13 mouse cellular contexts compared by ENCODE assay signal in the genomic region with DNA sequence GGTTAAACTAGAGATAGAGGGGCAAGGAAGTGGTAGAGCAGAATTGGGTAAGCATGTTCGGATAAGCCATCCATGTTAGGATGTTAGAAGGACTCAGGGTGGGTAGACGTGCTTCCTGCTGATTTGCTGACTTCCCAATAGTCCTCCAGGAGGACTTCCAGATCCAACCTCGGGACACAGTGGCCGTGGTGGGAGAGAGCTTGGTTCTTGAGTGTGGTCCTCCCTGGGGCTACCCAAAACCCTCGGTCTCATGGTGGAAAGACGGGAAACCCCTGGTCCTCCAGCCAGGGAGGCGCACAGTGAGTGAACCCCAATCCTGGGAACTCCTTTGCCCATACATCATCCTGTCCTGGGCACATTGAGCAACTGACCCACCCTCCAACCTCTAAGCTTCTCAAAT. TPM values are rescaled to one million over a fixed set of nuclear protein-coding genes. Genes with fewer than 3 reads are reported as not detected.
DNase-seq lines count a peak whose midpoint lies in the region; ATAC-seq and TF ChIP-seq lines count a peak whose summit lies in the region.
"Had no signal": no experiment of that assay in that cellular context is flagged by ENCODE, and none has a peak within 500 bp of the region (broad histone marks: within the 10 kb centered on the region; RNA-seq: fewer than 3 reads in every experiment).

No protein-coding gene starts in this region.

- peak overlapping the region; percentile 49 for H3K4me2 ChIP-seq in heart, embryonic 14.5 days (ENCODE audit: low read length)
- H3K4me2 ChIP-seq in embryonic facial prominence, embryonic 14.5 days (ENCODE audit: low read depth, low read length), result peak overlapping the region; percentile 11; the same call in 1 of the 2 replicates
- H3K4me2 ChIP-seq in liver, postnatal 0 days (ENCODE audit: low read depth, low read length), result peak overlapping the region; percentile 24; the same call in 1 of the 2 replicates
- H3K4me2 ChIP-seq: liver, embryonic 15.5 days had no signal

- TF ChIP-seq EP300 in liver, postnatal 0 days (IDR thresholded peaks at IDR 0.05; ENCODE audit: low read depth), result no peak

- H3K4me3 ChIP-seq in heart, embryonic 14.5 days (ENCODE audit: control insufficient read depth in 1 of 2, insufficient read depth in 1 of 2, low read depth in 1 of 2, low read length in 2 of 2), result peak overlapping the region; percentile 29 to 32; a peak in 3 of 4 replicates
- peak overlapping the region; percentile 76 for H3K4me3 ChIP-seq in liver, adult 2 months (ENCODE audit: insufficient read depth, low read depth, low read length)
- H3K4me3 ChIP-seq in embryonic facial prominence, embryonic 14.5 days (ENCODE audit: low read depth, low read length), result 0 out of 2 replicates have a peak overlapping the region, but pooled peaks have one; percentile 14
- peak overlapping the region; percentile 12; the same call in 1 of the 2 replicates for H3K4me3 ChIP-seq in liver, postnatal 0 days (ENCODE audit: low read depth, low read length)

- no peak for TF ChIP-seq POLR2A in liver, adult 2 months (IDR thresholded peaks at IDR 0.05; ENCODE audit: extremely low read depth, insufficient read depth, low read length)

- H3K36me3 ChIP-seq in heart, embryonic 14.5 days (ENCODE audit: control insufficient read depth, insufficient read depth, low read length), result no peaks in the 10 kb centered on the region
- no peaks in the 10 kb centered on the region; the same call in 1 of the 2 replicates for H3K36me3 ChIP-seq in liver, adult 2 months (ENCODE audit: control insufficient read depth, insufficient read depth, low read length)
- H3K36me3 ChIP-seq in embryonic facial prominence, embryonic 14.5 days (ENCODE audit: control insufficient read depth, insufficient read depth, low read length), result no peaks in the 10 kb centered on the region
- H3K36me3 ChIP-seq in liver, postnatal 0 days (replicated peaks; ENCODE audit: insufficient read depth, low read length), result no peaks in the 10 kb centered on the region
- H3K36me3 ChIP-seq: liver, embryonic 15.5 days had no signal

- H3K27me3 ChIP-seq in heart, embryonic 14.5 days (ENCODE audit: control insufficient read depth, insufficient read depth, low read length), result no peaks in the 10 kb centered on the region
- no peaks in the 10 kb centered on the region for H3K27me3 ChIP-seq in liver, adult 2 months (ENCODE audit: control insufficient read depth, insufficient read depth, low read length)
- peaks cover 7% of the 10 kb centered on the region; the same call in 1 of the 2 replicates for H3K27me3 ChIP-seq in embryonic facial prominence, embryonic 14.5 days (replicated peaks; ENCODE audit: control insufficient read depth, insufficient read depth, low read length)
- H3K27me3 ChIP-seq in liver, postnatal 0 days (ENCODE audit: insufficient read depth, low read length), result 0 out of 2 replicates have a peak, but pooled peaks cover 5% of the 10 kb centered on the region

- ATAC-seq in heart, embryonic 14.5 days (ENCODE audit: insufficient number of reproducible peaks, insufficient read depth, low FRiP score, low read depth), result no peak
- ATAC-seq in embryonic facial prominence, embryonic 14.5 days (ENCODE audit: low read depth), result no peak
- ATAC-seq in liver, postnatal 0 days, result no peak

- no peaks in the 10 kb centered on the region for H3K9me3 ChIP-seq in heart, embryonic 14.5 days (ENCODE audit: control insufficient read depth, low read length)
- no peaks in the 10 kb centered on the region for H3K9me3 ChIP-seq in embryonic facial prominence, embryonic 14.5 days (ENCODE audit: control insufficient read depth, low read length)
- no peaks in the 10 kb centered on the region for H3K9me3 ChIP-seq in liver, postnatal 0 days (ENCODE audit: low read length)
- H3K9me3 ChIP-seq: liver, embryonic 15.5 days had no signal

- peaks cover under 1 to 8% of the 10 kb centered on the region in 2 experiments; a peak in 2 of 4 replicates for H3K4me1 ChIP-seq in heart, embryonic 14.5 days (ENCODE audit: control insufficient read depth in 2 of 2, insufficient read depth in 2 of 2, low read length in 2 of 2)
- no peaks in the 10 kb centered on the region for H3K4me1 ChIP-seq in liver, adult 2 months (ENCODE audit: control insufficient read depth, insufficient read depth, low read length)
- H3K4me1 ChIP-seq in embryonic facial prominence, embryonic 14.5 days (ENCODE audit: control insufficient read depth, insufficient read depth, low read length), result no peaks in the 10 kb centered on the region
- H3K4me1 ChIP-seq in liver, postnatal 0 days (ENCODE audit: insufficient read depth), result no peaks in the 10 kb centered on the region
- H3K4me1 ChIP-seq: liver, embryonic 15.5 days had no signal

- H3K9ac ChIP-seq in heart, embryonic 14.5 days (ENCODE audit: low read length), result peak overlapping the region; percentile 56; the same call in 1 of the 2 replicates
- peak overlapping the region; percentile 55 for H3K9ac ChIP-seq in liver, adult 2 months (ENCODE audit: low read depth, low read length)
- no peak overlapping the region; the same call in 1 of the 2 replicates for H3K9ac ChIP-seq in embryonic facial prominence, embryonic 14.5 days (ENCODE audit: low read depth, low read length)
- H3K9ac ChIP-seq in liver, postnatal 0 days (replicated peaks), result no peak overlapping the region
- H3K9ac ChIP-seq: liver, embryonic 15.5 days had no signal

- TF ChIP-seq CTCF in liver, adult 2 months (IDR thresholded peaks at IDR 0.05; ENCODE audit: low read depth, low read length), result no peak
- TF ChIP-seq CTCF in liver, postnatal 0 days (IDR thresholded peaks at IDR 0.05; ENCODE audit: low read depth), result no peak

- intact Hi-C loops in heart, postnatal 14 days (cut with DNase I), result loop anchor here (5.0 kb wide), 1 partner anchor 36 kb away; the partner anchor contains the start of gene Hepacam

- no peak overlapping the region for H3K27ac ChIP-seq in heart, embryonic 14.5 days (replicated peaks in 1 of 2; ENCODE audit: control insufficient read depth in 1 of 2, insufficient read depth in 1 of 2, low read depth in 2 of 2, low read length in 2 of 2)
- peak overlapping the region; percentile 89 for H3K27ac ChIP-seq in liver, adult 2 months (replicated peaks; ENCODE audit: insufficient read depth, low read depth, low read length)
- H3K27ac ChIP-seq in embryonic facial prominence, embryonic 14.5 days (replicated peaks; ENCODE audit: low read depth, low read length), result no peak overlapping the region
- H3K27ac ChIP-seq in liver, postnatal 0 days (ENCODE audit: low read depth), result no peak overlapping the region
- H3K27ac ChIP-seq: liver, embryonic 15.5 days had no signal

- WGBS in heart, embryonic 14.5 days, result 81% methylated on average over 7 of the region's 7 CpGs
- WGBS in liver, adult 2 months, result 76% methylated on average over 7 of the region's 7 CpGs
- WGBS in embryonic facial prominence, embryonic 14.5 days, result 82% methylated on average over 7 of the region's 7 CpGs
- 66% methylated on average over 7 of the region's 7 CpGs for WGBS in liver, postnatal 0 days (ENCODE audit: insufficient replicate concordance)

- no peaks in the 10 kb centered on the region for H3K79me2 ChIP-seq in liver, adult 2 months (ENCODE audit: control insufficient read depth, insufficient read depth, low read length)

- DNase-seq in heart, postnatal 14 days, result no peak
- DNase-seq in liver, adult 2 months (ENCODE audit: extremely low read depth, low read depth, low spot score), result no peak
- no peak for DNase-seq in liver
- no peak for DNase-seq in embryonic facial prominence, embryonic 14.5 days (ENCODE audit: low spot score)
- no peak for DNase-seq in liver, postnatal 0 days
- no peak for DNase-seq in layer of hippocampus, adult 9-11 months
- DNase-seq in spleen, postnatal 36 days (ENCODE audit: low spot score in 2 of 2), result no peak
- DNase-seq: adrenal gland, adult 8-10 months; thymus, postnatal 4 days had no signal

RNA-seq across cellular contexts. Expression of gene Robo4, which starts 1.3 kb away (rescaled TPM):
- polyA plus RNA-seq in heart, embryonic 14.5 days (2014; fragmentation: Nextera tagmentation; extraction: Ambion mirVana), result 10.4 and 11.3 TPM in 2 replicates
- 10 to 100 TPM; 41.0 to 44.1 TPM for total RNA-seq in heart, postnatal 14 days (2021)
- 3.6 and 6.8 TPM in 2 replicates for total RNA-seq in liver, adult 2 months (2014; rRNA removed)
- polyA plus RNA-seq in liver, adult 2 months (2012; rRNA removed), result 5.0 and 7.4 TPM in 2 replicates
- polyA plus RNA-seq in embryonic facial prominence, embryonic 14.5 days (2014; fragmentation: Nextera tagmentation; extraction: Ambion mirVana), result 10.8 and 12.4 TPM in 2 replicates
- 2.5 and 3.5 TPM in 2 replicates for polyA plus RNA-seq in liver, postnatal 0 days (2015; fragmentation: Nextera tagmentation; extraction: Ambion mirVana)
- total RNA-seq: monocyte, adult 5-6 weeks had no signal

RNA-seq across cellular contexts. Expression of gene Robo3, which starts 30.0 kb away (rescaled TPM):
- 0.15 and 0.16 TPM in 2 replicates for polyA plus RNA-seq in heart, embryonic 14.5 days (2014; fragmentation: Nextera tagmentation; extraction: Ambion mirVana)
- not detected for total RNA-seq in heart, postnatal 14 days (2021)
- total RNA-seq in liver, adult 2 months (2014; rRNA removed), result 0.07 TPM in 1 of 2 replicates, not detected in the other
- polyA plus RNA-seq in liver, adult 2 months (2012; rRNA removed), result 0.41 and 0.67 TPM in 2 replicates
- polyA plus RNA-seq in embryonic facial prominence, embryonic 14.5 days (2014; fragmentation: Nextera tagmentation; extraction: Ambion mirVana), result 0.08 and 0.15 TPM in 2 replicates
- polyA plus RNA-seq in liver, postnatal 0 days (2015; fragmentation: Nextera tagmentation; extraction: Ambion mirVana), result 0.05 and 0.06 TPM in 2 replicates
- total RNA-seq: monocyte, adult 5-6 weeks had no signal

RNA-seq across cellular contexts. Expression of gene Hepacam, which starts 35.9 kb away (rescaled TPM):
- not detected in 2 replicates for polyA plus RNA-seq in heart, embryonic 14.5 days (2014; fragmentation: Nextera tagmentation; extraction: Ambion mirVana)
- total RNA-seq in heart, postnatal 14 days (2021), result under 1 TPM in 1 of 2 experiments, not detected in 1; 0.07 TPM
- total RNA-seq in liver, adult 2 months (2014; rRNA removed), result not detected in 2 replicates
- 0.02 TPM in 1 of 2 replicates, not detected in the other for polyA plus RNA-seq in liver, adult 2 months (2012; rRNA removed)
- polyA plus RNA-seq in embryonic facial prominence, embryonic 14.5 days (2014; fragmentation: Nextera tagmentation; extraction: Ambion mirVana), result 0.14 and 0.17 TPM in 2 replicates
- polyA plus RNA-seq in liver, postnatal 0 days (2015; fragmentation: Nextera tagmentation; extraction: Ambion mirVana), result not detected in 2 replicates
- total RNA-seq: monocyte, adult 5-6 weeks had no signal
- polyA plus RNA-seq: embryonic facial prominence, embryonic 11.5 days; liver, embryonic 15.5 days had no signal

RNA-seq across cellular contexts. Expression of gene Ccdc15, which starts 54.8 kb away (rescaled TPM):
- polyA plus RNA-seq in heart, embryonic 14.5 days (2014; fragmentation: Nextera tagmentation; extraction: Ambion mirVana), result 3.3 and 4.4 TPM in 2 replicates
- total RNA-seq in heart, postnatal 14 days (2021), result 1 to 10 TPM; 2.1 to 2.2 TPM
- 1.9 and 2.1 TPM in 2 replicates for total RNA-seq in liver, adult 2 months (2014; rRNA removed)
- 0.35 and 0.59 TPM in 2 replicates for polyA plus RNA-seq in liver, adult 2 months (2012; rRNA removed)
- polyA plus RNA-seq in embryonic facial prominence, embryonic 14.5 days (2014; fragmentation: Nextera tagmentation; extraction: Ambion mirVana), result 6.0 and 6.9 TPM in 2 replicates
- polyA plus RNA-seq in liver, postnatal 0 days (2015; fragmentation: Nextera tagmentation; extraction: Ambion mirVana), result 2.6 and 2.7 TPM in 2 replicates

Comparison
In these comparisons a context has a peak if more than half of its experiments do, and no peak if none do; other contexts are left out.
1. H3K9ac ChIP-seq: peak in heart, embryonic 14.5 days (single experiment) and liver, adult 2 months (single experiment); none in embryonic facial prominence, embryonic 14.5 days (single experiment) and liver, postnatal 0 days (single experiment).
2. H3K4me3 ChIP-seq: peak in every context shown above with its lines; median percentile 76 in liver, adult 2 months; 30 in heart, embryonic 14.5 days; 14 in embryonic facial prominence, embryonic 14.5 days; 12 in liver, postnatal 0 days.
3. Peak in every context shown above with its lines, with median percentiles within 50 percentile points of each other: H3K4me2 ChIP-seq.